Mouse (Mus musculus): ENCODE data around the gene Dnah10.

GRCm38 (mm10) chr5:124873096-124873495 is 148.2 kb downstream of the Dnah10 start:
- TF ChIP-seq GATA1 (IDR thresholded peaks at IDR 0.05; ENCODE audit: low read length) (no peak), TAL1 (IDR thresholded peaks at IDR 0.05; ENCODE audit: low read length) (no peak)
